Comparison of ENCODE assay signal across 14 mouse cellular contexts in genomic region chr2:165633011-165633785, GRCm38 (mm10). TPM values are rescaled to one million over a fixed set of nuclear protein-coding genes. Genes with fewer than 3 reads are reported as not detected.
DNase-seq lines count a peak whose midpoint lies in the region; TF ChIP-seq lines count a peak whose summit lies in the region.
"Had no signal": no experiment of that assay in that cellular context is flagged by ENCODE, and none has a peak within 500 bp of the region (broad histone marks: within the 10 kb centered on the region; RNA-seq: fewer than 3 reads in every experiment).

No protein-coding gene starts in this region.

- peaks cover 44% of the 10 kb centered on the region for H3K4me1 ChIP-seq in cerebellum, adult 2 months (ENCODE audit: control insufficient read depth, insufficient read depth, low read length)
- H3K4me1 ChIP-seq in limb, embryonic 10.5 days = peaks cover 48% of the 10 kb centered on the region
- peaks cover 39% of the 10 kb centered on the region for H3K4me1 ChIP-seq in forebrain, embryonic 10.5 days
- H3K4me1 ChIP-seq: intestine, embryonic 15.5 days had no signal

- 0 out of 2 replicates have a peak, but pooled peaks cover 5% of the 10 kb centered on the region for H3K36me3 ChIP-seq in limb, embryonic 10.5 days
- peaks cover 6% of the 10 kb centered on the region for H3K36me3 ChIP-seq in forebrain, embryonic 10.5 days (replicated peaks)
- H3K36me3 ChIP-seq: embryonic facial prominence, embryonic 15.5 days; intestine, embryonic 15.5 days had no signal

- peak; percentile 70 for DNase-seq in left cerebral cortex, postnatal 4 days
- DNase-seq in left cerebral cortex, adult 11 months (ENCODE audit: low spot score) = no peak
- DNase-seq in cerebellum, adult 2 months = peak; percentile 66 to 73
- no peak for DNase-seq in limb, embryonic 10.5 days (ENCODE audit: low spot score)
- peak; percentile 29 for DNase-seq in skeletal muscle tissue, adult 2 months (ENCODE audit: low read depth, low spot score)
- DNase-seq in forebrain, embryonic 10.5 days (ENCODE audit: extremely low spot score, low spot score) = no peak
- DNase-seq in testis, postnatal 14 days (ENCODE audit: low spot score) = no peak
- DNase-seq in layer of hippocampus, postnatal 10 days (ENCODE audit: low spot score in 2 of 2) = no peak
- DNase-seq: heart, postnatal 10 days; liver, postnatal 0 days; thymus, postnatal 25 days had no signal

- no peaks in the 10 kb centered on the region for H3K27me3 ChIP-seq in cerebellum, adult 2 months (ENCODE audit: control insufficient read depth, insufficient read depth, low read length)
- no peaks in the 10 kb centered on the region; the same call in 1 of the 2 replicates for H3K27me3 ChIP-seq in limb, embryonic 10.5 days (ENCODE audit: low read depth, poor library complexity, severe bottlenecking)
- no peaks in the 10 kb centered on the region for H3K27me3 ChIP-seq in forebrain, embryonic 10.5 days (ENCODE audit: poor library complexity, severe bottlenecking)
- H3K27me3 ChIP-seq: embryonic facial prominence, embryonic 15.5 days; intestine, embryonic 15.5 days had no signal

- 0 out of 2 replicates have a peak overlapping the region, but pooled peaks have one; percentile 7 for H3K27ac ChIP-seq in cerebellum, adult 2 months (ENCODE audit: insufficient read depth, low read length)
- peak overlapping the region; percentile 34 for H3K27ac ChIP-seq in limb, embryonic 10.5 days
- H3K27ac ChIP-seq in forebrain, embryonic 10.5 days = no peak overlapping the region
- H3K27ac ChIP-seq: embryonic facial prominence, embryonic 15.5 days; intestine, embryonic 15.5 days had no signal

- intact Hi-C loops in left cerebral cortex, postnatal 4 days (cut with DNase I) = no loop called here

- TF ChIP-seq POLR2A in cerebellum, adult 2 months (IDR thresholded peaks at IDR 0.05; ENCODE audit: borderline replicate concordance, insufficient read depth, low read length) = no peak

- H3K4me3 ChIP-seq in cerebellum, adult 2 months (replicated peaks; ENCODE audit: insufficient read depth, low read depth, low read length) = no peak overlapping the region
- H3K4me3 ChIP-seq in limb, embryonic 10.5 days = no peak overlapping the region
- no peak overlapping the region for H3K4me3 ChIP-seq in forebrain, embryonic 10.5 days
- H3K4me3 ChIP-seq: embryonic facial prominence, embryonic 15.5 days; intestine, embryonic 15.5 days; myocyte had no signal

- 42% methylated on average over 11 of the region's 11 CpGs for WGBS in cerebellum, adult 2 months
- WGBS in limb, embryonic 10.5 days = 84% methylated on average over 11 of the region's 11 CpGs
- WGBS in forebrain, embryonic 10.5 days = 87% methylated on average over 11 of the region's 11 CpGs

- H3K9me3 ChIP-seq in limb, embryonic 10.5 days (replicated peaks) = no peaks in the 10 kb centered on the region; the same call in 1 of the 2 replicates
- H3K9me3 ChIP-seq in forebrain, embryonic 10.5 days = peaks cover 13% of the 10 kb centered on the region
- H3K9me3 ChIP-seq: embryonic facial prominence, embryonic 15.5 days; intestine, embryonic 15.5 days had no signal

- TF ChIP-seq CTCF in cerebellum, adult 2 months (IDR thresholded peaks at IDR 0.05; ENCODE audit: borderline replicate concordance, insufficient read depth, low read depth, low read length) = no peak

RNA-seq across cellular contexts. Expression of gene Eya2, which starts 38.4 kb away (rescaled TPM):
- total RNA-seq in left cerebral cortex, postnatal 4 days (2021) = 1 to 10 TPM; 7.0 to 7.8 TPM
- 9.9 and 10.9 TPM in 2 replicates for polyA plus RNA-seq in cerebellum, adult 2 months (2012; rRNA removed)
- polyA plus RNA-seq in limb, embryonic 10.5 days (2016; fragmentation: Nextera tagmentation; extraction: Ambion mirVana) = 6.9 and 7.7 TPM in 2 replicates
- 18.0 and 24.2 TPM in 2 replicates for polyA plus RNA-seq in forebrain, embryonic 10.5 days (2016; fragmentation: Nextera tagmentation; extraction: Ambion mirVana)
- total RNA-seq in layer of hippocampus, postnatal 10 days (2021) = 1 to 10 TPM; 4.0 to 5.3 TPM

Comparison
In these comparisons a context has a peak if more than half of its experiments do, and no peak if none do; other contexts are left out.
1. DNase-seq: peak in left cerebral cortex, postnatal 4 days (single experiment), cerebellum, adult 2 months (2 of 2) and skeletal muscle tissue, adult 2 months (single experiment); none in left cerebral cortex, adult 11 months (single experiment), limb, embryonic 10.5 days (single experiment), forebrain, embryonic 10.5 days (single experiment), testis, postnatal 14 days (single experiment) and layer of hippocampus, postnatal 10 days (0 of 2).